ENCODE assay signal across 12 mouse cellular contexts in the genomic region with DNA sequence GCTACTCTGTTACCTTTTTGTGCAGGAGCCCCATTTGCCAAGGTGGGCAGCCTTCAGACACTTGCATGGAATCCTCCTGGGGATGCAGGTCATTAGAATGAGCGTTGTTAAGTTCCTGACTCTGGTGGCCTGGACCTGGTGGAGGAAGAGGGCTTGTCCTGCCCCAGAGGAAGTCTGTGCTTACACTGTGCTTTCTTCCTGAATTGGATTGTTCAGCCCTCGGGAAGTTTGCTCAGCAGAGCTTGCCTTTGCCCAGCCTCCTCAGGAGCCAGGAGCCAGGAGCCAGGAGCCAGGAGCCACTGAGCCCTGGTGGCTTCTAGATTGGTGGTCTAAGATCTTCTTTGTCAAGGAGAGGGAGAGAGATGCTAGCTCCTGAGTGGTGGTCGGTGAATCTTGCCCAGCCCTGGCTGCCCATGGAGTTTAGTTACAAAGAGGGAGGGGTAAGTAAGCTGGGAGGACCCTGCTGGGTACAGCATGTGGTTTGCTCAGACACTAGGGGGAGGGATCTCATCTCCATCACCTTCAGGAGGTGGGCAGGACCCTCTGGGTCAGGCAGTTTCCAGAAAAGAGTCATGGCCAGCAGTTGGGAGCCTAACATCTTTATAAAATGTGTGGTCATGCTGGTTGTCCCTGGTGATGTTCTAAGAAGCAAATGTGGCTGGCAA. TPM values are rescaled to one million over a fixed set of nuclear protein-coding genes. Genes with fewer than 3 reads are reported as not detected.
DNase-seq lines count a peak whose midpoint lies in the region; ATAC-seq and TF ChIP-seq lines count a peak whose summit lies in the region.
"Had no signal": no experiment of that assay in that cellular context is flagged by ENCODE, and none has a peak within 500 bp of the region (broad histone marks: within the 10 kb centered on the region; RNA-seq: fewer than 3 reads in every experiment).

No protein-coding gene starts in this region.

- no peaks in the 10 kb centered on the region for H3K9me3 ChIP-seq in intestine, postnatal 0 days (ENCODE audit: control insufficient read depth)
- H3K9me3 ChIP-seq in lung, postnatal 0 days (ENCODE audit: low read length), result no peaks in the 10 kb centered on the region
- H3K9me3 ChIP-seq in forebrain, embryonic 12.5 days, result 0 out of 2 replicates have a peak, but pooled peaks cover 2% of the 10 kb centered on the region
- H3K9me3 ChIP-seq: hindbrain, embryonic 15.5 days; limb, embryonic 13.5 days; megakaryocyte, embryonic 14.5 days had no signal

- intact Hi-C loops in heart, adult 2 months (cut with DNase I), result no loop called here

- H3K27me3 ChIP-seq in heart, adult 2 months (ENCODE audit: control insufficient read depth, insufficient read depth, low read length), result no peaks in the 10 kb centered on the region
- peaks cover 22% of the 10 kb centered on the region for H3K27me3 ChIP-seq in intestine, postnatal 0 days (replicated peaks; ENCODE audit: control insufficient read depth, insufficient read depth, low read length)
- peaks cover 10% of the 10 kb centered on the region for H3K27me3 ChIP-seq in lung, postnatal 0 days (replicated peaks; ENCODE audit: insufficient read depth, low read length)
- peaks cover 72% of the 10 kb centered on the region for H3K27me3 ChIP-seq in forebrain, embryonic 12.5 days

- H3K27ac ChIP-seq in heart, adult 2 months, result peak overlapping the region; percentile 81
- peak overlapping the region; percentile 64 for H3K27ac ChIP-seq in brown adipose tissue, adult 24 weeks (replicated peaks; ENCODE audit: low read depth, low read length)
- H3K27ac ChIP-seq in intestine, postnatal 0 days (ENCODE audit: low read depth, low read length), result no peak overlapping the region
- peak overlapping the region; percentile 77 for H3K27ac ChIP-seq in lung, postnatal 0 days (ENCODE audit: low read length)
- H3K27ac ChIP-seq in forebrain, embryonic 12.5 days, result no peak overlapping the region
- H3K27ac ChIP-seq: hindbrain, embryonic 15.5 days; limb, embryonic 13.5 days had no signal

- H3K4me2 ChIP-seq in intestine, postnatal 0 days (replicated peaks; ENCODE audit: low read depth), result peak overlapping the region; percentile 74
- peak overlapping the region; percentile 87; the same call in 1 of the 2 replicates for H3K4me2 ChIP-seq in lung, postnatal 0 days (replicated peaks; ENCODE audit: low read depth, low read length)
- no peak overlapping the region for H3K4me2 ChIP-seq in forebrain, embryonic 12.5 days
- H3K4me2 ChIP-seq: hindbrain, embryonic 15.5 days; limb, embryonic 13.5 days had no signal

- no peak for TF ChIP-seq EP300 in heart, adult 2 months (IDR thresholded peaks at IDR 0.05; ENCODE audit: insufficient read depth, low read depth, low read length)
- TF ChIP-seq EP300 in lung, postnatal 0 days (IDR thresholded peaks at IDR 0.05), result peak; percentile 22; the same call in 1 of the 2 replicates

- ATAC-seq in intestine, postnatal 0 days, result no peak
- peak; percentile 36; the same call in 1 of the 2 replicates for ATAC-seq in lung, postnatal 0 days
- no peak for ATAC-seq in forebrain, embryonic 12.5 days (ENCODE audit: low FRiP score)

- H3K4me3 ChIP-seq in heart, adult 2 months, result peak overlapping the region; percentile 26; the same call in 1 of the 2 replicates
- H3K4me3 ChIP-seq in brown adipose tissue, adult 24 weeks (ENCODE audit: insufficient read depth, low read depth, low read length), result peak overlapping the region; percentile 7; the same call in 1 of the 2 replicates
- peak overlapping the region; percentile 41 for H3K4me3 ChIP-seq in intestine, postnatal 0 days (ENCODE audit: low read depth, low read length)
- no peak overlapping the region for H3K4me3 ChIP-seq in lung, postnatal 0 days (ENCODE audit: low read depth, low read length)
- no peak overlapping the region for H3K4me3 ChIP-seq in forebrain, embryonic 12.5 days (replicated peaks)
- H3K4me3 ChIP-seq: hindbrain, embryonic 15.5 days; limb, embryonic 13.5 days; megakaryocyte, embryonic 14.5 days had no signal

- TF ChIP-seq POLR2A in heart, adult 2 months (IDR thresholded peaks at IDR 0.05; ENCODE audit: insufficient read depth, low read depth, low read length), result no peak

- WGBS in heart, adult 2 months, result 7% methylated on average over 3 of the region's 3 CpGs
- WGBS in intestine, postnatal 0 days, result 21% methylated on average over 3 of the region's 3 CpGs
- WGBS in lung, postnatal 0 days, result 7% methylated on average over 3 of the region's 3 CpGs
- WGBS in forebrain, embryonic 12.5 days, result 38% methylated on average over 3 of the region's 3 CpGs

- H3K79me2 ChIP-seq in heart, adult 2 months (replicated peaks; ENCODE audit: control insufficient read depth, insufficient read depth, low read length), result no peaks in the 10 kb centered on the region

- TF ChIP-seq CTCF in heart, adult 2 months (IDR thresholded peaks at IDR 0.05), result no peak
- TF ChIP-seq CTCF in intestine, postnatal 0 days (IDR thresholded peaks at IDR 0.05; ENCODE audit: low read depth), result no peak
- no peak for TF ChIP-seq CTCF in lung, postnatal 0 days (IDR thresholded peaks at IDR 0.05)

- H3K4me1 ChIP-seq in heart, adult 2 months (ENCODE audit: control insufficient read depth, insufficient read depth, low read length), result peaks cover 24% of the 10 kb centered on the region
- peaks cover 17% of the 10 kb centered on the region for H3K4me1 ChIP-seq in brown adipose tissue, adult 24 weeks (ENCODE audit: control insufficient read depth, insufficient read depth, insufficient read length, low read length)
- 0 out of 2 replicates have a peak, but pooled peaks cover 3% of the 10 kb centered on the region for H3K4me1 ChIP-seq in intestine, postnatal 0 days (replicated peaks; ENCODE audit: control insufficient read depth, insufficient read depth, low read length)
- peaks cover 29% of the 10 kb centered on the region; the same call in 1 of the 2 replicates for H3K4me1 ChIP-seq in lung, postnatal 0 days (ENCODE audit: insufficient read depth, low read depth, low read length)
- H3K4me1 ChIP-seq in forebrain, embryonic 12.5 days, result peaks cover 7% of the 10 kb centered on the region

- DNase-seq in heart, adult 2 months, result no peak
- no peak for DNase-seq in heart, adult 9 months (ENCODE audit: low spot score in 2 of 2)
- peak; percentile 53 for DNase-seq in lung, postnatal 0 days (ENCODE audit: low spot score)
- no peak for DNase-seq in layer of hippocampus, adult 8-10 months (ENCODE audit: low spot score in 2 of 2)
- DNase-seq in MN1 (ENCODE audit: low spot score), result no peak

- H3K9ac ChIP-seq in heart, adult 2 months (ENCODE audit: low read depth, low read length), result peak overlapping the region; percentile 43
- 0 out of 2 replicates have a peak overlapping the region, but pooled peaks have one; percentile 26 for H3K9ac ChIP-seq in intestine, postnatal 0 days (ENCODE audit: low read depth, low read length)
- H3K9ac ChIP-seq in lung, postnatal 0 days (replicated peaks; ENCODE audit: low read depth), result no peak overlapping the region
- H3K9ac ChIP-seq in forebrain, embryonic 12.5 days, result no peak overlapping the region
- H3K9ac ChIP-seq: hindbrain, embryonic 15.5 days; limb, embryonic 13.5 days had no signal

- H3K36me3 ChIP-seq in heart, adult 2 months (ENCODE audit: control insufficient read depth, insufficient read depth, low read length), result peaks cover 2% of the 10 kb centered on the region; the same call in 1 of the 2 replicates
- H3K36me3 ChIP-seq in intestine, postnatal 0 days (ENCODE audit: control insufficient read depth, insufficient read depth), result no peaks in the 10 kb centered on the region
- H3K36me3 ChIP-seq in lung, postnatal 0 days (ENCODE audit: insufficient read depth, low read length), result no peaks in the 10 kb centered on the region
- H3K36me3 ChIP-seq in forebrain, embryonic 12.5 days (replicated peaks), result no peaks in the 10 kb centered on the region
- H3K36me3 ChIP-seq: hindbrain, embryonic 15.5 days; limb, embryonic 13.5 days had no signal

RNA-seq across cellular contexts. Expression of a gene that starts 3.0 kb away (rescaled TPM):
- 10 to 100 TPM; 32.4 to 34.2 TPM for total RNA-seq in heart, adult 2 months (2021)
- 42.0 and 48.1 TPM in 2 replicates for polyA plus RNA-seq in heart, adult 2 months (2012; rRNA removed)
- polyA plus RNA-seq in brown adipose tissue, adult 24 weeks (2012; ENCODE audit: insufficient read depth, insufficient read length, missing spikeins), result 0.36 and 1.0 TPM in 2 replicates
- 10.5 and 13.8 TPM in 2 replicates for polyA plus RNA-seq in intestine, postnatal 0 days (2015; fragmentation: Nextera tagmentation; extraction: Ambion mirVana)
- 11.8 and 13.0 TPM in 2 replicates for polyA plus RNA-seq in lung, postnatal 0 days (2015; fragmentation: Nextera tagmentation; extraction: Ambion mirVana)
- polyA plus RNA-seq in forebrain, embryonic 12.5 days (2016; fragmentation: Nextera tagmentation; extraction: Ambion mirVana), result 0.87 and 0.94 TPM in 2 replicates
- 1 to 10 TPM in 1 of 4 experiments, under 1 TPM in 3; 0.61 to 1.2 (median 0.83) TPM for total RNA-seq in layer of hippocampus, adult 8-10 months (2022)

RNA-seq across cellular contexts. Expression of a gene that starts 14.7 kb away (rescaled TPM):
- total RNA-seq in heart, adult 2 months (2021), result not detected
- polyA plus RNA-seq in heart, adult 2 months (2012; rRNA removed), result 0.06 and 0.08 TPM in 2 replicates
- polyA plus RNA-seq in brown adipose tissue, adult 24 weeks (2012; ENCODE audit: insufficient read depth, insufficient read length, missing spikeins), result not detected in 2 replicates
- polyA plus RNA-seq in intestine, postnatal 0 days (2015; fragmentation: Nextera tagmentation; extraction: Ambion mirVana), result 0.97 and 1.3 TPM in 2 replicates
- polyA plus RNA-seq in lung, postnatal 0 days (2015; fragmentation: Nextera tagmentation; extraction: Ambion mirVana), result 0.65 and 0.72 TPM in 2 replicates
- polyA plus RNA-seq in forebrain, embryonic 12.5 days (2016; fragmentation: Nextera tagmentation; extraction: Ambion mirVana), result 1.1 and 1.3 TPM in 2 replicates
- total RNA-seq in layer of hippocampus, adult 8-10 months (2022), result under 1 TPM in 1 of 4 experiments, not detected in 3; 0.16 TPM
- total RNA-seq: gastrocnemius, adult 18-20 months had no signal

RNA-seq across cellular contexts. Expression of a gene that starts 40.1 kb away (rescaled TPM):
- total RNA-seq in heart, adult 2 months (2021), result 10 to 100 TPM; 13.6 to 14.8 TPM
- polyA plus RNA-seq in heart, adult 2 months (2012; rRNA removed), result 33.2 and 36.9 TPM in 2 replicates
- 6.7 and 13.2 TPM in 2 replicates for polyA plus RNA-seq in brown adipose tissue, adult 24 weeks (2012; ENCODE audit: insufficient read depth, insufficient read length, missing spikeins)
- polyA plus RNA-seq in intestine, postnatal 0 days (2015; fragmentation: Nextera tagmentation; extraction: Ambion mirVana), result 32.8 and 34.0 TPM in 2 replicates
- polyA plus RNA-seq in lung, postnatal 0 days (2015; fragmentation: Nextera tagmentation; extraction: Ambion mirVana), result 52.3 and 54.5 TPM in 2 replicates
- 106 and 108 TPM in 2 replicates for polyA plus RNA-seq in forebrain, embryonic 12.5 days (2016; fragmentation: Nextera tagmentation; extraction: Ambion mirVana)
- 10 to 100 TPM; 34.2 to 46.9 (median 38.5) TPM for total RNA-seq in layer of hippocampus, adult 8-10 months (2022)

RNA-seq across cellular contexts. Expression of a gene that starts 56.6 kb away (rescaled TPM):
- total RNA-seq in heart, adult 2 months (2021), result 100 to 1,000 TPM; 424 to 434 TPM
- polyA plus RNA-seq in heart, adult 2 months (2012; rRNA removed), result 641 and 822 TPM in 2 replicates
- polyA plus RNA-seq in brown adipose tissue, adult 24 weeks (2012; ENCODE audit: insufficient read depth, insufficient read length, missing spikeins), result 289 and 375 TPM in 2 replicates
- 212 and 216 TPM in 2 replicates for polyA plus RNA-seq in intestine, postnatal 0 days (2015; fragmentation: Nextera tagmentation; extraction: Ambion mirVana)
- polyA plus RNA-seq in lung, postnatal 0 days (2015; fragmentation: Nextera tagmentation; extraction: Ambion mirVana), result 724 and 747 TPM in 2 replicates
- 199 and 205 TPM in 2 replicates for polyA plus RNA-seq in forebrain, embryonic 12.5 days (2016; fragmentation: Nextera tagmentation; extraction: Ambion mirVana)
- total RNA-seq in layer of hippocampus, adult 8-10 months (2022), result 100 to 1,000 TPM; 413 to 631 (median 486) TPM

Comparison
In these comparisons a context has a peak if more than half of its experiments do, and no peak if none do; other contexts are left out.
1. H3K27ac ChIP-seq: peak in heart, adult 2 months (single experiment), brown adipose tissue, adult 24 weeks (single experiment) and lung, postnatal 0 days (single experiment); none in intestine, postnatal 0 days (single experiment) and forebrain, embryonic 12.5 days (single experiment).
2. H3K4me3 ChIP-seq: peak in heart, adult 2 months (single experiment), brown adipose tissue, adult 24 weeks (single experiment) and intestine, postnatal 0 days (single experiment); none in lung, postnatal 0 days (single experiment) and forebrain, embryonic 12.5 days (single experiment).
3. H3K9ac ChIP-seq: peak in heart, adult 2 months (single experiment) and intestine, postnatal 0 days (single experiment); none in lung, postnatal 0 days (single experiment) and forebrain, embryonic 12.5 days (single experiment).